In the genomic region with DNA sequence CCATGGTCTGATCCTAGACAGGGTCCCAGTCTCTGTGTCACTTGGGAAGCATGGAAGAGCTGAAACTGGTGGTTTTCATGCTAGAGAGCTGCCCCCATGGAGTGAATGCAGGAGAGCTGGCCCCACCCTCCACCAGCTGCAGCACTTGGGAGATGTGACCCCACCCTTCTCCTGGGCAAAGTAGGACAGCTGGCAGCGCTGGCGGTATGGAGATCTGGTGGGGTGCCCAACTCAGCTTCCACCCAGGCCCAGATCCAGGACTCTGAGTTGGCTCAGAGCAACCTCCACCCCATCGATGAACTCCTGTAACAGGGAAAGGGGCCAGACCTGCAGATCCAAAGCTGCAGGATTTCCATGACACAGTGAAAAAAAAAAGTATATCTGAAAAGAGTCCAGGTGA, we compare ENCODE assay signal across 14 mouse cellular contexts.
DNase-seq lines count a peak whose midpoint lies in the region; ATAC-seq lines count a peak whose summit lies in the region.
"Had no signal": no experiment of that assay in that cellular context is flagged by ENCODE, and none has a peak within 500 bp of the region (broad histone marks: within the 10 kb centered on the region; RNA-seq: fewer than 3 reads in every experiment).

No protein-coding gene starts in this region.

- intact Hi-C loops in left cerebral cortex, postnatal 4 days (cut with DNase I) = no loop called here
- intact Hi-C loops in left cerebral cortex, postnatal 25 days (cut with DNase I) = no loop called here

- no peak for DNase-seq in frontal cortex, postnatal 14 days (ENCODE audit: low spot score in 2 of 2)
- DNase-seq in left cerebral cortex, postnatal 4 days = peak; percentile 42
- DNase-seq in left cerebral cortex, postnatal 25 days (ENCODE audit: low spot score in 2 of 2) = no peak
- DNase-seq in brain, adult 2 months (ENCODE audit: low read depth, low spot score) = peak; percentile 16
- DNase-seq in gastrocnemius, postnatal 10 days = peak; percentile 49
- no peak for DNase-seq in lung, postnatal 14 days
- DNase-seq: kidney, adult 18-20 months; liver, postnatal 0 days; lung, postnatal 10 days; midbrain, embryonic 14.5 days; thymus, adult 2 months had no signal

- peak; percentile 72 for ATAC-seq in frontal cortex, adult (ENCODE audit: low TSS enrichment)
- no peak for ATAC-seq in activated CD4-positive, CD25-positive, alpha-beta regulatory T cell, adult 4 months
- ATAC-seq: forebrain, embryonic 15.5 days; liver, postnatal 0 days had no signal

Comparison
In these comparisons a context has a peak if more than half of its experiments do, and no peak if none do; other contexts are left out.
1. DNase-seq: peak in left cerebral cortex, postnatal 4 days (single experiment), brain, adult 2 months (single experiment) and gastrocnemius, postnatal 10 days (single experiment); none in frontal cortex, postnatal 14 days (0 of 2), left cerebral cortex, postnatal 25 days (0 of 2) and lung, postnatal 14 days (single experiment).